Comparison of ENCODE assay signal across 15 mouse cellular contexts in the genomic region with DNA sequence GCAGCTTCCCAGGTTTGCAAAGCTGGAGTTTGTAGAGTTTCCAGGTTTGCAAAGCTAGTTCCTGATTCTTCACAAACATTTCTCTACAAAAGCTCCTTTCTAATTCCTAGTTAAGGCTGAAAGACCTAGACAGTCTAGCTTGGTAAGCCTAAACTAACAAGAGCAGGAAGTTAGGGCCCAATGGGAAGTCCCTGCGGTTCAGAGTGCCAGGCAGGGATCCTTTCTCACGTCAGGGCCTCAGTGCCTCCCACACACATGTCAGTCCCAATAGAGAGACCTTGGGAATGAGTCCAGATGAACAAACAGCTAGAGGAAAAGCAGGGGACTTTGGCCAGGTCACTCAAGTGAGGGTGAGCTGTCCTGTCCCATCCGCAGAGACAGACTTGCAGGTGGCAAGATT. TPM values are rescaled to one million over a fixed set of nuclear protein-coding genes. Genes with fewer than 3 reads are reported as not detected.
DNase-seq lines count a peak whose midpoint lies in the region; ATAC-seq lines count a peak whose summit lies in the region.
"Had no signal": no experiment of that assay in that cellular context is flagged by ENCODE, and none has a peak within 500 bp of the region (broad histone marks: within the 10 kb centered on the region; RNA-seq: fewer than 3 reads in every experiment).

No protein-coding gene starts in this region.

- no peaks in the 10 kb centered on the region; the same call in 1 of the 2 replicates for H3K4me1 ChIP-seq in liver, embryonic 13.5 days (replicated peaks)
- H3K4me1 ChIP-seq in midbrain, embryonic 10.5 days: no peaks in the 10 kb centered on the region
- H3K4me1 ChIP-seq: hindbrain, embryonic 15.5 days had no signal

- H3K9ac ChIP-seq in liver, embryonic 13.5 days: no peak overlapping the region
- H3K9ac ChIP-seq: hindbrain, embryonic 15.5 days had no signal

- H3K36me3 ChIP-seq in liver, embryonic 13.5 days: no peaks in the 10 kb centered on the region
- no peaks in the 10 kb centered on the region for H3K36me3 ChIP-seq in midbrain, embryonic 10.5 days
- H3K36me3 ChIP-seq: hindbrain, embryonic 15.5 days had no signal

- no peaks in the 10 kb centered on the region for H3K9me3 ChIP-seq in liver, embryonic 13.5 days (replicated peaks)
- H3K9me3 ChIP-seq in midbrain, embryonic 10.5 days (replicated peaks): no peaks in the 10 kb centered on the region
- H3K9me3 ChIP-seq: hindbrain, embryonic 15.5 days had no signal

- 34% methylated on average over 3 of the region's 3 CpGs for WGBS in liver, embryonic 13.5 days (ENCODE audit: insufficient replicate concordance)
- 70% methylated on average over 3 of the region's 3 CpGs for WGBS in midbrain, embryonic 10.5 days

- DNase-seq in ovary, postnatal 36 days (ENCODE audit: low spot score): peak; percentile 32
- DNase-seq in ovary, postnatal 14 days (ENCODE audit: low spot score): no peak
- no peak for DNase-seq in liver, embryonic 13.5 days
- DNase-seq in yolk sac, embryonic 10.5 days (ENCODE audit: low spot score): peak; percentile 31
- no peak for DNase-seq in right cerebral cortex, postnatal 10 days (ENCODE audit: low spot score in 2 of 2)
- DNase-seq in midbrain, embryonic 10.5 days (ENCODE audit: low spot score): no peak
- DNase-seq: heart, adult 18-20 months; lung, postnatal 10 days; right cerebral cortex, postnatal 14 days; thymus, postnatal 14 days had no signal

- H3K4me2 ChIP-seq in liver, embryonic 13.5 days: no peak overlapping the region
- H3K4me2 ChIP-seq: hindbrain, embryonic 15.5 days had no signal

- no peak overlapping the region for H3K4me3 ChIP-seq in liver, embryonic 13.5 days (replicated peaks)
- no peak overlapping the region for H3K4me3 ChIP-seq in midbrain, embryonic 10.5 days
- H3K4me3 ChIP-seq: hindbrain, embryonic 15.5 days had no signal

- H3K27me3 ChIP-seq in liver, embryonic 13.5 days: no peaks in the 10 kb centered on the region
- no peaks in the 10 kb centered on the region for H3K27me3 ChIP-seq in midbrain, embryonic 10.5 days (ENCODE audit: low read depth, poor library complexity, severe bottlenecking)
- H3K27me3 ChIP-seq: hindbrain, embryonic 15.5 days had no signal

- no peak overlapping the region; the same call in 1 of the 2 replicates for H3K27ac ChIP-seq in liver, embryonic 13.5 days
- no peak overlapping the region for H3K27ac ChIP-seq in midbrain, embryonic 10.5 days (replicated peaks)
- H3K27ac ChIP-seq: hindbrain, embryonic 15.5 days had no signal

- ATAC-seq in common myeloid progenitor, adult 5-6 weeks (replicated peaks; ENCODE audit: low read depth, poor library complexity, severe bottlenecking): peak; percentile 83
- peak; percentile 85 for ATAC-seq in liver, embryonic 13.5 days (ENCODE audit: low read depth)
- ATAC-seq: forebrain, embryonic 16.5 days had no signal

RNA-seq across cellular contexts. Expression of gene Il1rn, which starts 1.3 kb away (rescaled TPM):
- total RNA-seq in common myeloid progenitor, adult 5-6 weeks (2017): 0.41 TPM in 1 of 2 replicates, not detected in the other
- polyA plus RNA-seq in liver, embryonic 13.5 days (2015; fragmentation: Nextera tagmentation; extraction: Ambion mirVana): 2.2 and 3.3 TPM in 2 replicates
- polyA plus RNA-seq in midbrain, embryonic 10.5 days (2016; fragmentation: Nextera tagmentation; extraction: Ambion mirVana): not detected in 2 replicates
- total RNA-seq: left cerebral cortex, adult 8-10 months; MEL had no signal
- polyA plus RNA-seq: forebrain, embryonic 16.5 days; hindbrain, embryonic 15.5 days had no signal

RNA-seq across cellular contexts. Expression of gene Psd4, which starts 32.0 kb away (rescaled TPM):
- 58.1 and 59.1 TPM in 2 replicates for total RNA-seq in common myeloid progenitor, adult 5-6 weeks (2017)
- polyA plus RNA-seq in liver, embryonic 13.5 days (2015; fragmentation: Nextera tagmentation; extraction: Ambion mirVana): 9.1 and 10.0 TPM in 2 replicates
- 0.46 and 1.1 TPM in 2 replicates for polyA plus RNA-seq in midbrain, embryonic 10.5 days (2016; fragmentation: Nextera tagmentation; extraction: Ambion mirVana)
- total RNA-seq: MEL had no signal

RNA-seq across cellular contexts. Expression of gene Il1f10, which starts 44.3 kb away (rescaled TPM):
- not detected in 2 replicates for total RNA-seq in common myeloid progenitor, adult 5-6 weeks (2017)
- not detected in 2 replicates for polyA plus RNA-seq in liver, embryonic 13.5 days (2015; fragmentation: Nextera tagmentation; extraction: Ambion mirVana)
- not detected in 2 replicates for polyA plus RNA-seq in midbrain, embryonic 10.5 days (2016; fragmentation: Nextera tagmentation; extraction: Ambion mirVana)
- total RNA-seq: heart, adult 18-20 months; left cerebral cortex, adult 8-10 months; MEL had no signal
- polyA plus RNA-seq: forebrain, embryonic 16.5 days; hindbrain, embryonic 15.5 days had no signal

RNA-seq across cellular contexts. Expression of gene Il1f5, which starts 58.6 kb away (rescaled TPM):
- total RNA-seq in common myeloid progenitor, adult 5-6 weeks (2017): not detected in 2 replicates
- polyA plus RNA-seq in liver, embryonic 13.5 days (2015; fragmentation: Nextera tagmentation; extraction: Ambion mirVana): not detected in 2 replicates
- polyA plus RNA-seq in midbrain, embryonic 10.5 days (2016; fragmentation: Nextera tagmentation; extraction: Ambion mirVana): not detected in 2 replicates
- total RNA-seq: heart, adult 18-20 months; MEL had no signal
- polyA plus RNA-seq: forebrain, embryonic 16.5 days; hindbrain, embryonic 15.5 days had no signal

Comparison
In these comparisons a context has a peak if more than half of its experiments do, and no peak if none do; other contexts are left out.
1. DNase-seq: peak in ovary, postnatal 36 days (single experiment) and yolk sac, embryonic 10.5 days (single experiment); none in ovary, postnatal 14 days (single experiment), liver, embryonic 13.5 days (single experiment), right cerebral cortex, postnatal 10 days (0 of 2) and midbrain, embryonic 10.5 days (single experiment).